Mouse (Mus musculus): Measurements from ENCODE around the gene Sema4f.
A peak's percentile ranks its signal among the peaks of the same experiment; 100 is the strongest.

DNA sequence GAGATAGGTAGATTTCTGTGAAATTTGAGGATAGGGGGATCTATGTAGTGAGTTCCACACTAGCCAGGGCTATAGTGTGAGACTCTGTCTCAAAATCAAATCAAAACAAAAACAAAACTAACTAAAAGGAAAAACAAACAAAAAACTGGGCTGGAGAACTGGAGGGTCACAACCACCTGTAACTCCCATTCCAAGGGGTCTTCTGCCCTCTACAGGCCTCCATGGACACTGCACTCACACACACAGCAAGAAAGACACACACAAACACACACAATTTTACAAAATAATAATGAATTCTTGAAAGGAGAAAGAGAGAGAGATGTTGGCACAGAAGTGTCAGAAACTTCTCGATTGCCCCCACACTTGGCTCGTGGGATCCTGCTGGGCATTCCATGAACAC is 47.0 kb downstream of the Sema4f start:
- TF ChIP-seq CTCF (IDR thresholded peaks at IDR 0.05; ENCODE audit: low read depth, low read length) (peak; percentile 34; the same call in 1 of the 2 replicates), POLR2A (IDR thresholded peaks at IDR 0.05; ENCODE audit: extremely low read depth, insufficient read depth, low read length) (no peak)

Data from liver, adult 2 months (tissue).